Mouse (Mus musculus): ENCODE data around the gene Mpnd. TPM values are rescaled to one million over a fixed set of nuclear protein-coding genes. Genes with fewer than 3 reads are reported as not detected.

Gene Mpnd
- polyA plus RNA-seq, 1 experiment from 2014 or later: 115 TPM

- Histone ChIP-seq H3K27me3 (replicated peaks; ENCODE audit: control insufficient read depth, insufficient read depth, low read length) (no peaks in the 10 kb centered on the region), H3K36me3 (ENCODE audit: control insufficient read depth, insufficient read depth, low read length) (peaks cover 12% of the 10 kb centered on the region; the same call in 1 of the 2 replicates), H3K4me2 (ENCODE audit: low read length) (peak overlapping the region; percentile 75), H3K9me3 (ENCODE audit: control insufficient read depth, low read length) (no peaks in the 10 kb centered on the region), H3K4me3 (ENCODE audit: low read depth, low read length) (peak overlapping the region; percentile 70; the same call in 1 of the 2 replicates), H3K4me1 (replicated peaks; ENCODE audit: control insufficient read depth, insufficient read depth, low read length) (peaks cover 28% of the 10 kb centered on the region), H3K9ac (ENCODE audit: low read length) (no peak overlapping the region), H3K27ac (ENCODE audit: low read depth) (no peak overlapping the region)
- DNase-seq (ENCODE audit: low spot score) (no peak), ATAC-seq (replicated peaks; ENCODE audit: low FRiP score, low TSS enrichment, low read depth) (no peak)
- WGBS: 88% methylated on average over 6 of the region's 6 CpGs
These were observed 29.2 kb downstream of the Mpnd start for GRCm38 (mm10) chr17:56034726-56035100.

- H3K27me3 ChIP-seq (replicated peaks; ENCODE audit: control insufficient read depth, insufficient read depth, low read length): no peaks in the 10 kb centered on the region
- H3K4me1 ChIP-seq (replicated peaks; ENCODE audit: control insufficient read depth, insufficient read depth, low read length): peaks cover 28% of the 10 kb centered on the region
- H3K36me3 ChIP-seq (ENCODE audit: control insufficient read depth, insufficient read depth, low read length): peaks cover 12% of the 10 kb centered on the region; the same call in 1 of the 2 replicates
- H3K4me2 ChIP-seq (ENCODE audit: low read length): peak overlapping the region; percentile 75
- 64% methylated on average over 4 of the region's 4 CpGs for WGBS
- peak overlapping the region; percentile 90 for H3K9ac ChIP-seq (ENCODE audit: low read length)
- H3K4me3 ChIP-seq (ENCODE audit: low read depth, low read length): peak overlapping the region; percentile 70
- ATAC-seq (replicated peaks; ENCODE audit: low FRiP score, low TSS enrichment, low read depth) (no peak), DNase-seq (ENCODE audit: low spot score) (no peak)
- no peaks in the 10 kb centered on the region for H3K9me3 ChIP-seq (ENCODE audit: control insufficient read depth, low read length)
- H3K27ac ChIP-seq (ENCODE audit: low read depth): no peak overlapping the region
These were observed 29.7 kb downstream of the Mpnd start for GRCm38 (mm10) chr17:56035216-56035615.

- Histone ChIP-seq H3K9ac (ENCODE audit: low read length) (peak within 1 kb of the TSS; percentile 90), H3K27ac (ENCODE audit: low read depth) (peak within 1 kb of the TSS; percentile 73), H3K4me2 (ENCODE audit: low read length) (peak within 1 kb of the TSS; percentile 75), H3K4me3 (ENCODE audit: low read depth, low read length) (peak within 1 kb of the TSS; percentile 70), H3K27me3 (replicated peaks; ENCODE audit: control insufficient read depth, insufficient read depth, low read length) (no peaks in the 10 kb centered on the region), H3K36me3 (ENCODE audit: control insufficient read depth, insufficient read depth, low read length) (peaks cover 12% of the 10 kb centered on the region; the same call in 1 of the 2 replicates), H3K4me1 (replicated peaks; ENCODE audit: control insufficient read depth, insufficient read depth, low read length) (peaks cover 32% of the 10 kb centered on the region), H3K9me3 (ENCODE audit: control insufficient read depth, low read length) (no peaks in the 10 kb centered on the region)
- ATAC-seq (replicated peaks; ENCODE audit: low FRiP score, low TSS enrichment, low read depth): peak; percentile 85
- DNase-seq (ENCODE audit: low spot score): peak; percentile 98
- WGBS: under 1% methylated on average over 73 of the region's 74 CpGs
These were observed 30.8 kb downstream of the Mpnd start, which contains the start of gene Sh3gl1 for GRCm38 (mm10) chr17:56036176-56036900. Gene Sh3gl1, minus strand, starts transcription at chr17:56036635.

GRCm38 (mm10) chr17:56036901-56037287, 31.4 kb downstream of the Mpnd start:
- no peak for ATAC-seq (replicated peaks; ENCODE audit: low FRiP score, low TSS enrichment, low read depth)
- H3K4me1 ChIP-seq (replicated peaks; ENCODE audit: control insufficient read depth, insufficient read depth, low read length): peaks cover 38% of the 10 kb centered on the region

GRCm38 (mm10) chr17:56038583-56039261, 33.2 kb downstream of the Mpnd start:
- Histone ChIP-seq H3K9ac (ENCODE audit: low read length) (no peak overlapping the region), H3K9me3 (ENCODE audit: control insufficient read depth, low read length) (no peaks in the 10 kb centered on the region), H3K36me3 (ENCODE audit: control insufficient read depth, insufficient read depth, low read length) (peaks cover 17% of the 10 kb centered on the region; the same call in 1 of the 2 replicates), H3K27ac (ENCODE audit: low read depth) (no peak overlapping the region), H3K4me2 (ENCODE audit: low read length) (no peak overlapping the region), H3K27me3 (replicated peaks; ENCODE audit: control insufficient read depth, insufficient read depth, low read length) (no peaks in the 10 kb centered on the region), H3K4me3 (ENCODE audit: low read depth, low read length) (no peak overlapping the region), H3K4me1 (replicated peaks; ENCODE audit: control insufficient read depth, insufficient read depth, low read length) (peaks cover 29% of the 10 kb centered on the region)
- ATAC-seq (replicated peaks; ENCODE audit: low FRiP score, low TSS enrichment, low read depth): no peak
- 83% methylated on average over 8 of the region's 8 CpGs for WGBS
- no peak for DNase-seq (ENCODE audit: low spot score)

More at GRCm38 (mm10) chr17:56036901-56037287, 31.4 kb downstream of the Mpnd start:
- no peak overlapping the region for H3K27ac ChIP-seq (ENCODE audit: low read depth)
- no peak for DNase-seq (ENCODE audit: low spot score)
- no peaks in the 10 kb centered on the region for H3K9me3 ChIP-seq (ENCODE audit: control insufficient read depth, low read length)
- peak overlapping the region; percentile 49 for H3K4me2 ChIP-seq (ENCODE audit: low read length)
- no peaks in the 10 kb centered on the region for H3K27me3 ChIP-seq (replicated peaks; ENCODE audit: control insufficient read depth, insufficient read depth, low read length)
- H3K9ac ChIP-seq (ENCODE audit: low read length): peak overlapping the region; percentile 40
- peak overlapping the region; percentile 25; the same call in 1 of the 2 replicates for H3K4me3 ChIP-seq (ENCODE audit: low read depth, low read length)
- WGBS: 38% methylated on average over 13 of the region's 13 CpGs
- H3K36me3 ChIP-seq (ENCODE audit: control insufficient read depth, insufficient read depth, low read length): peaks cover 12% of the 10 kb centered on the region; the same call in 1 of the 2 replicates

GRCm38 (mm10) chr17:56039345-56039744, 33.8 kb downstream of the Mpnd start:
- H3K9me3 ChIP-seq (ENCODE audit: control insufficient read depth, low read length): no peaks in the 10 kb centered on the region
- H3K27me3 ChIP-seq (replicated peaks; ENCODE audit: control insufficient read depth, insufficient read depth, low read length): no peaks in the 10 kb centered on the region
- H3K27ac ChIP-seq (ENCODE audit: low read depth): no peak overlapping the region
- H3K4me2 ChIP-seq (ENCODE audit: low read length): peak overlapping the region; percentile 69
- H3K36me3 ChIP-seq (ENCODE audit: control insufficient read depth, insufficient read depth, low read length): peaks cover 20% of the 10 kb centered on the region
- peak overlapping the region; percentile 15; the same call in 1 of the 2 replicates for H3K9ac ChIP-seq (ENCODE audit: low read length)
- WGBS: 77% methylated on average over 4 of the region's 4 CpGs
- H3K4me3 ChIP-seq (ENCODE audit: low read depth, low read length): peak overlapping the region; percentile 61; the same call in 1 of the 2 replicates
- no peak for ATAC-seq (replicated peaks; ENCODE audit: low FRiP score, low TSS enrichment, low read depth)
- DNase-seq (ENCODE audit: low spot score): no peak
- peaks cover 29% of the 10 kb centered on the region for H3K4me1 ChIP-seq (replicated peaks; ENCODE audit: control insufficient read depth, insufficient read depth, low read length)

- H3K9me3 ChIP-seq (ENCODE audit: control insufficient read depth, low read length): no peaks in the 10 kb centered on the region
- ATAC-seq (replicated peaks; ENCODE audit: low FRiP score, low TSS enrichment, low read depth) (peak; percentile 88), DNase-seq (ENCODE audit: low spot score) (peak; percentile 91)
- peak within 1 kb of the TSS; percentile 69 for H3K4me2 ChIP-seq (ENCODE audit: low read length)
- H3K9ac ChIP-seq (ENCODE audit: low read length): peak within 1 kb of the TSS; percentile 74
- peak within 1 kb of the TSS; percentile 61 for H3K4me3 ChIP-seq (ENCODE audit: low read depth, low read length)
- H3K27ac ChIP-seq (ENCODE audit: low read depth): peak within 1 kb of the TSS; percentile 73
- peaks cover 22% of the 10 kb centered on the region for H3K4me1 ChIP-seq (replicated peaks; ENCODE audit: control insufficient read depth, insufficient read depth, low read length)
- WGBS: under 1% methylated on average over 68 of the region's 68 CpGs
- no peaks in the 10 kb centered on the region for H3K27me3 ChIP-seq (replicated peaks; ENCODE audit: control insufficient read depth, insufficient read depth, low read length)
- H3K36me3 ChIP-seq (ENCODE audit: control insufficient read depth, insufficient read depth, low read length): peaks cover 24% of the 10 kb centered on the region
These were observed 34.7 kb downstream of the Mpnd start, which contains the start of gene Chaf1a for GRCm38 (mm10) chr17:56040030-56040856. Gene Chaf1a, plus strand, starts transcription at chr17:56040439.

- ATAC-seq (replicated peaks; ENCODE audit: low FRiP score, low TSS enrichment, low read depth) (no peak), DNase-seq (ENCODE audit: low spot score) (peak; percentile 66)
- Histone ChIP-seq H3K9me3 (ENCODE audit: control insufficient read depth, low read length) (no peaks in the 10 kb centered on the region), H3K27me3 (replicated peaks; ENCODE audit: control insufficient read depth, insufficient read depth, low read length) (no peaks in the 10 kb centered on the region), H3K4me3 (ENCODE audit: low read depth, low read length) (peak overlapping the region; percentile 61), H3K4me1 (replicated peaks; ENCODE audit: control insufficient read depth, insufficient read depth, low read length) (peaks cover 17% of the 10 kb centered on the region), H3K27ac (ENCODE audit: low read depth) (peak overlapping the region; percentile 73), H3K36me3 (ENCODE audit: control insufficient read depth, insufficient read depth, low read length) (peaks cover 30% of the 10 kb centered on the region), H3K9ac (ENCODE audit: low read length) (peak overlapping the region; percentile 74), H3K4me2 (ENCODE audit: low read length) (peak overlapping the region; percentile 69)
- 1% methylated on average over 12 of the region's 12 CpGs for whole genome bisulfite sequencing
These were observed 35.3 kb downstream of the Mpnd start for GRCm38 (mm10) chr17:56040857-56041163.

All from intestine, embryonic 14.5 days (tissue).